Mouse (Mus musculus): ENCODE results near the gene Myl6. TPM values are rescaled to one million over a fixed set of nuclear protein-coding genes. Genes with fewer than 3 reads are reported as not detected.

Gene Myl6
- total and polyA plus RNA-seq, 3 experiments = 366 to 560 (median 555) TPM

- DNase-seq (ENCODE audit: extremely low read depth) = peak; percentile 89
- H3K4me3 ChIP-seq (replicated peaks in 1 of 3; ENCODE audit: low read depth in 2 of 3, low read length in 2 of 3, poor library complexity in 1 of 3) = no peak overlapping the region
- in situ Hi-C loops (cut with MboI; ENCODE audit: low pct_ligation_motif_present, low pct_unique_long_range_greater_than_20kb, low sequenced_read_pairs) = no loop called here
- H3K27me3 ChIP-seq (replicated peaks) = no peaks in the 10 kb centered on the region
- TF ChIP-seq IRF4 (IDR thresholded peaks at IDR 0.05; ENCODE audit: low read depth, low read length) (peak; percentile 40; the same call in 1 of the 2 replicates), ZNF384 (IDR thresholded peaks at IDR 0.05; ENCODE audit: low read depth, low read length) (peak; percentile 99), ETS1 (conservative IDR thresholded peaks at IDR 0.05; ENCODE audit: low read depth, low read length) (0 out of 2 replicates have a peak, but pooled peaks have one; percentile 33), TCF12 (IDR thresholded peaks at IDR 0.05; ENCODE audit: low read depth, low read length) (peak; percentile 64; the same call in 1 of the 2 replicates), HCFC1 (IDR thresholded peaks at IDR 0.05; ENCODE audit: low read depth, low read length) (peak; percentile 55; the same call in 1 of the 2 replicates), CHD2 (IDR thresholded peaks at IDR 0.05; ENCODE audit: low read length) (peak; percentile 78; the same call in 1 of the 2 replicates), RCOR1 (conservative IDR thresholded peaks at IDR 0.05; ENCODE audit: low read depth, low read length) (no peak), MEF2A (IDR thresholded peaks at IDR 0.05; ENCODE audit: borderline replicate concordance, low read depth, low read length) (0 out of 2 replicates have a peak, but pooled peaks have one; percentile 22), BHLHE40 (IDR thresholded peaks at IDR 0.05; ENCODE audit: low read depth, low read length) (0 out of 2 replicates have a peak, but pooled peaks have one; percentile 37), SMC3 (IDR thresholded peaks at IDR 0.05; ENCODE audit: low read depth, low read length) (peak; percentile 65), MAFK (IDR thresholded peaks at IDR 0.05; ENCODE audit: insufficient replicate concordance, low read length) (no peak), CTCF (conservative IDR thresholded peaks at IDR 0.05 in 1 of 2, IDR thresholded peaks at IDR 0.05 in 1 of 2; ENCODE audit: low read depth in 2 of 2, low read length in 2 of 2) (peak; percentile 11 to 84; a peak in 2 of 4 replicates), ELF1 (IDR thresholded peaks at IDR 0.05; ENCODE audit: low read depth, low read length) (0 out of 2 replicates have a peak, but pooled peaks have one; percentile 23), RAD21 (IDR thresholded peaks at IDR 0.05; ENCODE audit: low read depth, low read length) (peak; percentile 78), POLR2A (IDR thresholded peaks at IDR 0.05; ENCODE audit: low read depth, low read length) (peak; percentile 43; the same call in 1 of the 2 replicates), JUN (IDR thresholded peaks at IDR 0.05; ENCODE audit: insufficient read depth, low read depth, low read length) (no peak), POLR2AphosphoS2 (IDR thresholded peaks at IDR 0.05; ENCODE audit: low read depth, low read length) (no peak), SIN3A (IDR thresholded peaks at IDR 0.05; ENCODE audit: low read length) (0 out of 2 replicates have a peak, but pooled peaks have one; percentile 54), USF2 (conservative IDR thresholded peaks at IDR 0.05; ENCODE audit: low read depth, low read length) (no peak), ZC3H11A (IDR thresholded peaks at IDR 0.05; ENCODE audit: low read depth, low read length) (0 out of 2 replicates have a peak, but pooled peaks have one; percentile 16)
- H3K79me2 ChIP-seq (replicated peaks; ENCODE audit: control insufficient read depth, extremely low read depth, insufficient read depth, poor library complexity, severe bottlenecking) = peaks cover 8% of the 10 kb centered on the region
- no peaks in the 10 kb centered on the region for H3K36me3 ChIP-seq (replicated peaks in 1 of 2; ENCODE audit: control insufficient read depth in 1 of 2, insufficient read depth in 1 of 2, low read length in 1 of 2)
- H3K4me2 ChIP-seq (ENCODE audit: insufficient read depth, low read depth, poor library complexity, severe bottlenecking) = 0 out of 2 replicates have a peak overlapping the region, but pooled peaks have one; percentile 37
- dilution Hi-C loops (cut with MboI; ENCODE audit: extremely low pct_ligation_motif_present, extremely low pct_unique_long_range_greater_than_20kb, low sequenced_read_pairs) = no loop called here
- peaks cover 0 to 20% of the 10 kb centered on the region in 2 experiments; a peak in 3 of 4 replicates for H3K4me1 ChIP-seq (ENCODE audit: control insufficient read depth in 1 of 2, insufficient read depth in 2 of 2)
- no peak overlapping the region for H3K27ac ChIP-seq (ENCODE audit: insufficient read depth, low read depth)
- no peaks in the 10 kb centered on the region for H3K9me3 ChIP-seq (replicated peaks; ENCODE audit: low read length)
- H3K9ac ChIP-seq (ENCODE audit: insufficient read depth, low read depth) = peak overlapping the region; percentile 11; the same call in 1 of the 2 replicates
These were observed 38.7 kb downstream of the Myl6 start for GRCm38 (mm10) chr10:128455280-128455679.

- no peak overlapping the region for H3K9ac ChIP-seq (ENCODE audit: insufficient read depth, low read depth)
These were observed 39.5 kb downstream of the Myl6 start for GRCm38 (mm10) chr10:128454471-128454870.

More at GRCm38 (mm10) chr10:128454471-128454870, 39.5 kb downstream of the Myl6 start:
- no peaks in the 10 kb centered on the region for H3K27me3 ChIP-seq (replicated peaks)
- H3K9me3 ChIP-seq (replicated peaks; ENCODE audit: low read length) = no peaks in the 10 kb centered on the region
- peaks cover 0 to 15% of the 10 kb centered on the region in 2 experiments; a peak in 2 of 4 replicates for H3K4me1 ChIP-seq (ENCODE audit: control insufficient read depth in 1 of 2, insufficient read depth in 2 of 2)
- DNase-seq (ENCODE audit: extremely low read depth) = no peak
- dilution Hi-C loops (cut with MboI; ENCODE audit: extremely low pct_ligation_motif_present, extremely low pct_unique_long_range_greater_than_20kb, low sequenced_read_pairs) = no loop called here
- in situ Hi-C loops (cut with MboI; ENCODE audit: low pct_ligation_motif_present, low pct_unique_long_range_greater_than_20kb, low sequenced_read_pairs) = no loop called here
- H3K36me3 ChIP-seq (replicated peaks in 1 of 2; ENCODE audit: control insufficient read depth in 1 of 2, insufficient read depth in 1 of 2, low read length in 1 of 2) = no peaks in the 10 kb centered on the region
- TF ChIP-seq KAT2A (IDR thresholded peaks at IDR 0.05; ENCODE audit: insufficient replicate concordance, low read length) (no peak), MXI1 (IDR thresholded peaks at IDR 0.05; ENCODE audit: low read depth, low read length) (no peak), HCFC1 (IDR thresholded peaks at IDR 0.05; ENCODE audit: low read depth, low read length) (no peak), MAFK (IDR thresholded peaks at IDR 0.05; ENCODE audit: insufficient replicate concordance, low read length) (peak; percentile 64; the same call in 1 of the 2 replicates)
- no peak overlapping the region for H3K4me2 ChIP-seq (ENCODE audit: insufficient read depth, low read depth, poor library complexity, severe bottlenecking)
- peaks cover under 1% of the 10 kb centered on the region for H3K79me2 ChIP-seq (replicated peaks; ENCODE audit: control insufficient read depth, extremely low read depth, insufficient read depth, poor library complexity, severe bottlenecking)
- H3K4me3 ChIP-seq (replicated peaks in 1 of 3; ENCODE audit: low read depth in 2 of 3, low read length in 2 of 3, poor library complexity in 1 of 3) = no peak overlapping the region
- H3K27ac ChIP-seq (ENCODE audit: insufficient read depth, low read depth) = no peak overlapping the region

Data from CH12.LX (cell line).